Mouse (Mus musculus) liver, embryonic 16.5 days (tissue): ENCODE results near the gene Fcgr4. TPM values are rescaled to one million over a fixed set of nuclear protein-coding genes. Genes with fewer than 3 reads are reported as not detected.
A peak's percentile ranks its signal among the peaks of the same experiment; 100 is the strongest.

ENCODE experiments used
- ATAC-seq: fragments of 200-750 bp; cut with Nextera tagmentation; 2 replicates; pipeline ENCODE4 v1.8.0; 2017; ENCODE audit warnings: low read depth, mild to moderate bottlenecking, moderate number of reproducible peaks, moderate library complexity
- H3K27ac ChIP-seq: fragments of 300-500 bp; sonication (generic); 2 replicates; pipeline ENCODE4 v1.5.1; 2014; ENCODE audit warnings: mild to moderate bottlenecking, low read length
- H3K27me3 ChIP-seq: fragments of 300-500 bp; sonication (generic); 2 replicates; pipeline ENCODE4 v1.6.1; 2014; ENCODE audit warnings: low read depth, low read length, mixed read lengths; ENCODE audit not compliant: control insufficient read depth, insufficient read depth
- H3K36me3 ChIP-seq: fragments of 300-500 bp; sonication (generic); 2 replicates; pipeline ENCODE4 v1.6.1; 2014; ENCODE audit warnings: mild to moderate bottlenecking; ENCODE audit not compliant: control insufficient read depth, insufficient read depth
- H3K4me1 ChIP-seq: fragments of 300-500 bp; sonication (generic); 2 replicates; pipeline ENCODE4 v1.6.1; 2014; ENCODE audit warnings: low read depth, low read length, mixed read lengths; ENCODE audit not compliant: control insufficient read depth
- H3K4me2 ChIP-seq: fragments of 300-500 bp; sonication (generic); 2 replicates; pipeline ENCODE4 v1.6.1; 2014; ENCODE audit warnings: low read depth, low read length, mixed read lengths
- H3K4me3 ChIP-seq: fragments of 300-500 bp; sonication (generic); 2 replicates; pipeline ENCODE4 v1.5.1; 2014; ENCODE audit warnings: low read depth, mild to moderate bottlenecking, low read length
- H3K9ac ChIP-seq: fragments of 300-500 bp; sonication (generic); 2 replicates; pipeline ENCODE4 v1.6.1; 2014; ENCODE audit warnings: low read depth, low read length
- H3K9me3 ChIP-seq: fragments of 300-500 bp; sonication (generic); replicated peaks from 2 replicates; pipeline ENCODE4 v1.6.1; 2016; ENCODE audit warnings: low read length; ENCODE audit not compliant: control insufficient read depth
- WGBS: fragments of 180-500 bp; shearing (Covaris S2); extraction: QIAGEN DNeasy Blood & Tissue Kit; methylation state at CpG from one replicate; pipeline ENCODE4 v1.1.7; 2014; ENCODE audit not compliant: insufficient replicate concordance; 5-methylcytosine and 5-hydroxymethylcytosine counted together
- polyA plus RNA-seq: library from polyadenylated mRNA; unstranded; fragments of >200 nt; fragmentation: Nextera tagmentation; extraction: Ambion mirVana; gene quantifications from 2 replicates; pipeline ENCODE4 v1.2.1, GENCODE M21; 2015

Fcgr4 gene
- polyA plus RNA-seq, 1 experiment from 2014 or later = 4.3 TPM

DNA sequence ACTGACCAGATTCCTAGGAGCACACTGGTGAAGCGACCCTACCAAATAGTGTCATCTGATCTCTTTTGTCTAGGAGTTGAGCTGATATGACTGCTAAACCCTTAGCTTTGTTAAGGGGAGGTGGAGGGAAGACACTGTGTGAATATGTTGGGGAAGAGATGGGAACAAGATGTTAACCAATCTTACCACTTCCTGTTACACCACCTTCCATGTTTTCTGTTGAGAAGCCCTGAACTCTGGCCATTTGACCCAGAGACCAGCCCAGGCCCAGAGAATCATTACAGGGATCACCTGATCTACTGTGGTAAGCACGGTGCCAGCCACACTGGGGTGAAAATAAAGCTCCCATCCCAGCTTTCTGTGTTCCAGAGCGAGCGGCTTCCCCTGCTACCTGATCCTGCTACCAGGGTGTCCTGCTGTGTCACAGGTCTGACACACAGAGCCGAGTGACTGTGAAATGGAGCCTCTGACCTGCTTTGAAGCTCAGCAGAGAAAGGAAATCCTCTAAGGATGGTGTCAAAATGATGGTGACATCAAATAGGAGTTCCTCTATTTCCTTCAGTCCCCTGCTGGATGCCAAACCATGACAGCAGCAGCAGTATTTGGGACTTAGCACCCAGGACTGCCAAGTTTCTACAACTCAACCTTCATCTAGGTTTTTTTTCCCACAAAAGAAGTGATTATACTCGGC is 1.1 kb upstream of the Fcgr4 start:
- Histone ChIP-seq H3K4me3 (no peak overlapping the region), H3K4me1 (no peaks in the 10 kb centered on the region; the same call in 1 of the 2 replicates), H3K9ac (no peak overlapping the region), H3K9me3 (no peaks in the 10 kb centered on the region), H3K27me3 (no peaks in the 10 kb centered on the region), H3K27ac (peak overlapping the region; percentile 54), H3K4me2 (0 out of 2 replicates have a peak overlapping the region, but pooled peaks have one; percentile 5), H3K36me3 (no peaks in the 10 kb centered on the region)
- peak; percentile 37; the same call in 1 of the 2 replicates for ATAC-seq
- WGBS = 39% methylated on average over 6 of the region's 6 CpGs

DNA sequence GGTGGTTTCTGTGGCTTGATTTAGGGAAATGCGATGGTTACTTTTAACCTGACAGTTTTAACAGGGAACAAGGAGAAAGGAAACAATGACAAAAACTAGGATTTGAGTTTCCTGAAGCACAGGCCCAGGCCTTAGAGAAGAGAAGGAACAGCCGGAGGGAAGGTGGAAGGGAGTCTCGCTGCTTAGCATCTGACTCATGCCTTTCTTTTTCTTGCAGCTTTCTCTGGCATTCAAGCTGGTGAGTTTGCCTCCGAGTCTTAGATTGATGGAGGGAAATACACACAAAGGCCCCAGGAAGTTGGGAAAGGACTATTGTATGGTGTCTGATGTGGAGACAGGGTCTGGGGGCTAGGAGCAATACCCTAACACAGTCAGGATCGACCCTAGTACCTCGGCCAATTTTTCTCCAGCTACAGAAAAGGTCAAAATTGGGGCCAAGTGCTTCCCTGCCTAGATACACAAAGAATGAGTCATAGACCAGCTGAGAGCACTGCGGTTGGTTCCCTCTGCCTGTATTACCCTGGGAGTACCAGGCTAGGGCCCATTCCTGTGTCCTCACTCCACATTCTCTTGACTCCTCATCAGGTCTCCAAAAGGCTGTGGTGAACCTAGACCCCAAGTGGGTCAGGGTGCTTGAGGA is 711 bp downstream of the Fcgr4 start:
- Histone ChIP-seq H3K4me2 (no peak overlapping the region), H3K36me3 (no peaks in the 10 kb centered on the region), H3K9me3 (no peaks in the 10 kb centered on the region), H3K4me1 (no peaks in the 10 kb centered on the region; the same call in 1 of the 2 replicates), H3K27ac (no peak overlapping the region), H3K9ac (no peak overlapping the region), H3K4me3 (no peak overlapping the region), H3K27me3 (no peaks in the 10 kb centered on the region)
- 48% methylated on average over 7 of the region's 7 CpGs for WGBS
- ATAC-seq = no peak

DNA sequence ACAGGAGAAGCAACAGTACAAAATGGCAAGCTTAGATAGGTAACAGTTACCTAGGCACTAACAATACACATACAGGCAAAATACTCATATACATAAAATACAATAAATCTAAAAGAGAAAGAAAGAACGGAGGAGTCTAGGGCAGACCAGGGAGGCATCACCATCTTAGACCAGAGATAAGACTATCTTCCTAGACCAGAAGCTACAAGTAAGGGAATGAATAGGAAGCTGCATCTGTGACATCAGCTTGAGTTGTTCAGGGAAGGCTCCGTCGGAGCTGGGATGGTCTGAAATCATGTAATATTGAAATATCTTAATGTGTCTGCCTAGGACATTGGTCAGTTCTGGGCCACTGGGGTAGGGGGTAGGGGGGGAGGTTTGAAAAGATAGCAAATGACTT is 13.0 kb downstream of the Fcgr4 start:
- peak; percentile 60 for ATAC-seq
- Histone ChIP-seq H3K36me3 (no peaks in the 10 kb centered on the region), H3K4me3 (peak overlapping the region; percentile 17; the same call in 1 of the 2 replicates), H3K4me1 (peaks cover 35% of the 10 kb centered on the region), H3K27ac (no peak overlapping the region), H3K9me3 (no peaks in the 10 kb centered on the region), H3K9ac (no peak overlapping the region), H3K27me3 (peaks cover 4% of the 10 kb centered on the region), H3K4me2 (peak overlapping the region; percentile 95)
- WGBS = 24% methylated on average over 3 of the region's 3 CpGs

DNA sequence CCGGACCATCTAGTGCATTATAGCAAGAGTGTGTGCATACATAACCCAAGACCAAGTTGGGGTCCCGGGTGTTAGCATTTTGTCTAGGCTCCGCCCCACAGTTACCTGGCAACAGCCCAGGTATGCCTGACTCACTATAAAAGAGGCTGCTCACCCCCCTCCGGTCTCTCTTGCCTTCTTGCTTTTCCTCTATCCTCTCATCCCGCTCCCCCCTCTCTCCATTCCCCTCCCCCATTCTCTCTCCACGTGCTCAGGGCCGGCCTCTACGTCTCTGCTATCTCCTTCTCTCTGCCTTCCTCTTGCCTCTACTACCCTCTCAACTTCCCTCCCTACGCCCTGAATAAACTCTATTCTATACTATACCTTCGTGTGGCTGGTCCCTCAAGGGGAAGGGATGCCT is 14.0 kb downstream of the Fcgr4 start:
- H3K9me3 ChIP-seq = no peaks in the 10 kb centered on the region
- ATAC-seq = no peak
- H3K4me1 ChIP-seq = peaks cover 35% of the 10 kb centered on the region
- no peaks in the 10 kb centered on the region for H3K36me3 ChIP-seq
- H3K27me3 ChIP-seq = peaks cover 4% of the 10 kb centered on the region
- H3K4me3 ChIP-seq = peak overlapping the region; percentile 62
- 8% methylated on average over 10 of the region's 10 CpGs for WGBS
- no peak overlapping the region for H3K27ac ChIP-seq
- peak overlapping the region; percentile 95 for H3K4me2 ChIP-seq
- peak overlapping the region; percentile 66 for H3K9ac ChIP-seq

DNA sequence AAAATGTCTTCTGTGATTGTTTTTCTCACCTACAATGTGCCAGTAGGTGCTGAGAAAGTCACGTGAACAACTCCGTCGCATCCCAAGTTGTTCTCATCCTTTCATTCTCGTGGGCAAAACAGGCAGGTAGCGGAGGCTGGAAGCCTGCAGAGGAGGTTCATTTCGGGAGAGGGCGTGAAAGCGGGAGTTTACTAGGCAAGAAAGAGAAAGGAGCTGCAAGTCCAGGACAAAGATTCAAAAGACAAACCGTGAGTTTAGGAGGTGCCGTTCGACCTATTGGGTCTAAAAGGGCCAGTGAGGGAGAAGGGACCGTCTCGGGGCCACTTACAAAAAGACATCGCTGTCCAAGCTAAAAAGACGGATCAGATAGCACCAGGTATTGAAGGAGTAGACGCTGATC is 14.5 kb downstream of the Fcgr4 start:
- WGBS = under 1% methylated on average over 16 of the region's 16 CpGs
- H3K36me3 ChIP-seq = no peaks in the 10 kb centered on the region
- H3K4me2 ChIP-seq = peak overlapping the region; percentile 95
- peaks cover 35% of the 10 kb centered on the region for H3K4me1 ChIP-seq
- peaks cover 4% of the 10 kb centered on the region for H3K27me3 ChIP-seq
- ATAC-seq = no peak
- peak overlapping the region; percentile 66 for H3K9ac ChIP-seq
- H3K27ac ChIP-seq = 0 out of 2 replicates have a peak overlapping the region, but pooled peaks have one; percentile 22
- no peaks in the 10 kb centered on the region for H3K9me3 ChIP-seq
- peak overlapping the region; percentile 62 for H3K4me3 ChIP-seq

DNA sequence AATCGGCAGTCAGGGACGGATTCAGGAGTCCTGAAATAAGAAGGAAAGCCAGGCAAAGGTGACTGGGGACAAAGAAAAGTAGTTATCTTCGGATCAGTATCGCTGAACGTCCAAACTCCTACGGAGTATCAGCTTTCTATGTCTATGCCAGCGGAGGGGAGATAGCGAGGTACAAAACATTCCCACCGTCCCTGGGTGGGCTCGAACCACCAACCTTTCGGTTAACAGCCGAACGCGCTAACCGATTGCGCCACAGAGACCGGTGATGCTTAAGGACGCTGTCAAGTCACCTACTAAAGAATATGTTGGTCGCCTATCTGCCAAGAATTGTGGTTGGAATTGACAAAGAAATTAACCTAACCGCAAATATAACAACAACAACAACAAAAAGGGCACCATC is 15.0 kb downstream of the Fcgr4 start:
- under 1% methylated on average over 20 of the region's 20 CpGs for WGBS

DNA sequence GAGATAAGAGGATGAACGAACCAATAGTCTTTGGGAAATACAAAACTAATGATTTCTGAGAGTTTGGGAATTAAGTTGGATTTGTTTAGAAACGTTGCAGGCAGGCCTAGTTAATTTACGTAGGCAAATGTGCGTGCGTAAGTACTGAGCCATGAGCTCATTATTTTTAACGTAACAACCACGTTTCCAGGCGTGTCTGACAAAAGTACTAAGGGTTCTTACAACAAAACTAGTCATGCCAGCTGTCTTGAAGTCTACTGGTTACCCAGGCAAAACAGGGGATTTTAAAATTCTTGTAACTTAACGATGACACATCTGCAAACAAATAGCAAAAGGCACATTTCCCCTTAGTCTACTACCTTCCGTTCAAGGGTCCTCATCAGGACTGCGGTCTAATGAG is 15.5 kb downstream of the Fcgr4 start:
- Histone ChIP-seq H3K4me1 (peaks cover 38% of the 10 kb centered on the region), H3K4me2 (peak overlapping the region; percentile 95), H3K27ac (no peak overlapping the region), H3K36me3 (no peaks in the 10 kb centered on the region), H3K27me3 (peaks cover 2% of the 10 kb centered on the region), H3K9me3 (no peaks in the 10 kb centered on the region), H3K4me3 (peak overlapping the region; percentile 62), H3K9ac (0 out of 2 replicates have a peak overlapping the region, but pooled peaks have one; percentile 25)
- no peak for ATAC-seq
- WGBS = 10% methylated on average over 11 of the region's 11 CpGs

More for the DNA sequence above, 15.0 kb downstream of the Fcgr4 start:
- ATAC-seq = peak; percentile 65
- peak overlapping the region; percentile 95 for H3K4me2 ChIP-seq
- peak overlapping the region; percentile 62 for H3K4me3 ChIP-seq
- H3K27me3 ChIP-seq = peaks cover 4% of the 10 kb centered on the region
- no peak overlapping the region for H3K27ac ChIP-seq
- H3K4me1 ChIP-seq = peaks cover 36% of the 10 kb centered on the region
- peak overlapping the region; percentile 66 for H3K9ac ChIP-seq
- no peaks in the 10 kb centered on the region for H3K36me3 ChIP-seq
- no peaks in the 10 kb centered on the region for H3K9me3 ChIP-seq

DNA sequence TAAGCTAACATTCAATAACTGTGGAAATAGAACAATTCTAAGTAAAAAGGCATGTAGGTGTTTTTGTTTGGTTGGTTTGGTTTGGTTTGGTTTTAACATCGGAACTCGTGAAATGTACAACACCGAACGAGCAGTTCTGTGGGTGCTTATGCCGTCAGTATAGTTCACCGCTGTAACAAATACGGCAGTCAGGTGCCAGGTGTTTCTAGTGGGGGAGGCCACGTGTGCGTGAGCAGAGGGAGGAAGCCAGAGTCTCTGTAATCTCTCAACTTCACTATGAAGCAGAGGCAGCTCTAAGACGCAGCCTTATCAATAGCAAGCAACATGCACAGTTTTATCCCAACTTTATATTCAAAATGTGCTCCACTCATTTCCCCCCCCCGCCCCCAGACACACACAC is 16.9 kb downstream of the Fcgr4 start:
- H3K4me2 ChIP-seq = peak overlapping the region; percentile 27; the same call in 1 of the 2 replicates
- H3K36me3 ChIP-seq = no peaks in the 10 kb centered on the region
- WGBS = 35% methylated on average over 11 of the region's 11 CpGs
- no peak overlapping the region for H3K9ac ChIP-seq
- peaks cover 2% of the 10 kb centered on the region; the same call in 1 of the 2 replicates for H3K27me3 ChIP-seq
- H3K9me3 ChIP-seq = no peaks in the 10 kb centered on the region
- no peak overlapping the region for H3K27ac ChIP-seq
- ATAC-seq = no peak
- peaks cover 38% of the 10 kb centered on the region for H3K4me1 ChIP-seq
- no peak overlapping the region; the same call in 1 of the 2 replicates for H3K4me3 ChIP-seq
